Mouse (Mus musculus) layer of hippocampus, postnatal 36 days (tissue): ENCODE measurements around the gene Faap100. TPM values are rescaled to one million over a fixed set of nuclear protein-coding genes. Genes with fewer than 3 reads are reported as not detected.
"Not testable (repeated sequence)": the region's sequence is repeated elsewhere in the genome, so short reads cannot be mapped to it uniquely, and the experiment has no call there.

Experiments used
- DNase-seq, 2 experiments: peaks; one replicate each; pipeline ENCODE4 v3.0.0; 2022
- total RNA-seq, 2 experiments: library from RNA; stranded (reverse); gene quantifications; 2 replicates each; pipeline ENCODE4 v1.2.3; 2021

Gene Faap100
- total RNA-seq, 2 experiments from 2014 or later = 17.3 to 21.6 TPM

GRCm38 (mm10) chr11:120351250-120352092 lies 27.1 kb downstream of the Faap100 start:
- DNase-seq = no peak

DNA sequence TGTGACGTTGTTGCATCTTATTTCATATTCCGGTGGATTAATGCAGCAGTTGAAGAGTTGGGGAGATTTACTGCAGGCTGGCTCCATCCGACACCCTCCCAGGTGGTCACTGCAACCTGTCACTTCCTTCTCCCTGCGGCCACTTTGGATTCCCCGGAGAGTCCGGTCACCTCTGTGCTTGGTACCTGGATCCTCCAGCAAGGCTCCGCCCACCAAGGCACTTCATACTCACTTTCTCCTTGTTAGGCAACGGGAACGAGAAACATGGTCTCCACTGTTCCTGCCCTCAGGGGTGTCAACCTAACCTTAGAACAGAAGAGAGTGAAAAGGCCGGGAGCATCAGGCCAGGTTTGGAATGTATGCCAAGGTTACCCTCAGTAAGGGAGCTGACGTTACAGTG lies 27.9 kb downstream of the Faap100 start:
- DNase-seq = no peak

- DNase-seq = peak; percentile 67 to 72
These were observed 28.4 kb downstream of the Faap100 start for GRCm38 (mm10) chr11:120349986-120350702.

- DNase-seq = peak in 1 of 2 experiments; percentile 44
These were observed 29.1 kb downstream of the Faap100 start for GRCm38 (mm10) chr11:120349371-120349985.

DNA sequence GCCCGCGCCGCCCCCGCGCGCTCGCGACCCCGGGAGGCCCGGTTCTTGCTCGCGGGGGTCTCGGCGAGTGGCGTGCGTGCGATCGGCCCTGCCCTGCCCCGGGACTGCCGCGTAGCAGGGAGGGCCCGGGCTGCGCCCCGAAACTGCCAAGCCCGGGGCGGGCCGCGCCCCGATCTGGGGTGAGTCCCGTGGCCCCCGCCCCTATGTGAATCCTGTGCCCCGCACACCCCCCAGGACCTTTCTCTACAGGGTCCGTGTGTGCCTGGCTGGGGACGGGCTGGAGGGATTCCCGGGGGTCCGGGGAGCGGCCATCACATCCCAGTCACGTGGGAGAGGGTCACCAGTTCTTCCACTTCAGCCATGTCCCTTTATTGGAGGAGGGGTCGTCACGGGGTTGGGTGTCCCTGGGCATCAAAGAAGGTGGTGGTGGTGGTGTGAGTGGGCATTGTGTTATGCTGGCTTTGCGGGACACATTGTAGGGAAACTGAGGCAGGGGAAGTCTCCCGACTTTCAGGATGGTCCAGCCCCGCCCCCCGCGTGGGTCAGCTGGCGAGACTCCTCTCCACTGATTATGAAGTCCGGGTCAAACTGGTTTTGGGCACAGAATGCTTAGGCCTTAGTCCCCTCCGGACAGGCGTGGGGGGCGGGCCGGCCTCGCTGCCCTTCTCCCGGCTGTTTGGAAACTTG lies 29.7 kb downstream of the Faap100 start:
- no peak for DNase-seq

- peak; percentile 79 to 81 for DNase-seq
These were observed 30.5 kb downstream of the Faap100 start, which contains the start of gene Actg1 for GRCm38 (mm10) chr11:120347791-120348683. Gene Actg1 (minus strand): TSS chr11:120348542.

DNA sequence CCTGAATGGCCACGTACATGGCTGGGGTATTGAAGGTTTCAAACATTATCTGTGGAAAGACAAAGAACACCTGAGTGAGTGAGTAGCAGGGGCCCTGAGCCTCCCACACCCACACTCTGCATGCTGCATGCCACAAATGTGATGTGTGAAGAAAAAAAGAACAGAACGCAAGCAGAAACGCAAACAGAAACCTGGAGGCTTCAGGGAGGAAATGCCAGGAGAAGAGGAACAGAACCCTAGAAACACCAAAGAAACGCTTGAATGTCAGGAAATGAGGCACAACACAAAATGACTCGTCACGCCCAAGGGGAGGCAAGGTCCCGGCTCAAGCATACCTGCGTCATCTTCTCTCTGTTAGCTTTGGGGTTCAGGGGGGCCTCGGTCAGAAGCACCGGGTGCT lies 31.3 kb downstream of the Faap100 start:
- DNase-seq = no peak

- not testable (repeated sequence) for DNase-seq
These were observed 32.1 kb downstream of the Faap100 start for GRCm38 (mm10) chr11:120346383-120347034.

DNA sequence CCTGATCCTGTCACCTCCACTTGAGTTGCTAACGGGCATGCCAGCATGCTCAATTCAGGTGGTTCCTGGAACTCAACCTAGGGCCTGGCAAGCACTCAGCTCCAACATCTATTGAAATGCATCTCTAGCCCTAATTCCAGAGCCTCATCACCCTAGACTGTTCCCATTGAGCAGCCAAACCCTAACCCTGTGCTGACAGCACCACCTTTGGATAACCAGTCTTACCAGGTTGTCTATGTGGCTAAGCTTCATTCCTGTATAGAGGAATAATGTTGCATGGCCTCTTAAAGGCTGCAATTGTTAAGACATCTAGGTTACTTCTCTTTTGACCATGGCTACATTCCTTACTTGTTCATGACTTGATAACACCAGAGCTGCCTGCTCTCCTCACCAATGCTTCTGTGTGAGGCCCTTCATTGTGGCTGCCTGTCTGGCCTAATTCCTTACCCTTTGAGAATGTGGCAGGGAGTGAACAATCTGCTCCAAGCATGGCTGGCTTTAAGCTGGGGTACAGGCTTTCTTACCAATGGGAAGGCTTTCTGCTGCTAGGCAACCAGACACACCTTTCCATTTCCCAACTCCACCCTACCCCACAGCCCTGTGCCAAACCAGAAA lies 33.4 kb downstream of the Faap100 start:
- no peak for DNase-seq

- no peak for DNase-seq
These were observed 34.1 kb downstream of the Faap100 start for GRCm38 (mm10) chr11:120344310-120344920.

- DNase-seq = no peak
These were observed 34.9 kb downstream of the Faap100 start for GRCm38 (mm10) chr11:120343519-120344309.

- no peak for DNase-seq
These were observed 35.9 kb downstream of the Faap100 start for GRCm38 (mm10) chr11:120342656-120343160.

DNA sequence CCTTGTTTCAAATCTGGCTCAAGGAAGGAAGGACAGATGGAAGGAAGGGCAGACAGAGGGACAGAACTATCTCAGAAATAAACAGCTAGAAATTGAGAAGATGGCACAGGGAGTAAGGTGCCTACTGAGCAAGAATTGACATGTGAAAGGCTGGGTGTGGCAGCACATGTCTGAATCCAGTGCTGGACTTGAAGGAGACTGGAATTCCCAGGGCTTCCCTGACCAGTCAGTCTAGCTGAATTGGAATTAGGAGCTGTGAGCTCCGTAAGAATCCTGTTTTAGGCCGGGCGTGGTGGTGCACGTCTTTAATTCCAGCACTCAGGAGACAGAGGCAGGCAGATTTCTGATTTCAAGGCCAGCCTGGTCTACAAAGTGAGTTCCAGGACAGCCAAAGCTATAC lies 36.9 kb downstream of the Faap100 start:
- no peak for DNase-seq

DNA sequence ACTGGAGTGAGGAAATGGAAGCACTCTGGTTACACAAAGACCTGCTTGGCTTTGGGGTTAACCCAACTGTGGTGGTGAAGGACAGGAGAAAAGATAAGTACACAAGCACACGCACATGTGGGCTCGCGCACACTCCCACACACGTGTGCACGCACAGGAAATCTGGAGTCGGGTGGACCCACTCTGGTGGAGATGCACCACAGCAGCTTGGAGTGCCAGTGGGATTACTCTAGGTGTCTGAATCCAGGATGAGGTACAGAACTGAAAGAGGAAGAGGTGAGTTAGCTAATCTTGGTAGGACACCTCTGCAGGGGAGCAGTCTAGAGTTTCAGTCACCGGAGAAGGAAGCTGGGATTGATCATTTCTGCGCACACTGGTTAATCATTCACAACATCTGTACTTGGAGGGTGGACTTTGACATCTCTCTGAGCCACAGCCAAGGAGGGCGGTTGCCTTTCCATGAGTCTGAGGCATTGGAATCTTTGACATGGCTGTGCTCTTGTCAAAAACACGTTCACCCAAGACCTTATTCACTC lies 38.5 kb downstream of the Faap100 start:
- DNase-seq = no peak

GRCm38 (mm10) chr11:120338786-120339185 lies 39.8 kb downstream of the Faap100 start:
- no peak for DNase-seq

DNA sequence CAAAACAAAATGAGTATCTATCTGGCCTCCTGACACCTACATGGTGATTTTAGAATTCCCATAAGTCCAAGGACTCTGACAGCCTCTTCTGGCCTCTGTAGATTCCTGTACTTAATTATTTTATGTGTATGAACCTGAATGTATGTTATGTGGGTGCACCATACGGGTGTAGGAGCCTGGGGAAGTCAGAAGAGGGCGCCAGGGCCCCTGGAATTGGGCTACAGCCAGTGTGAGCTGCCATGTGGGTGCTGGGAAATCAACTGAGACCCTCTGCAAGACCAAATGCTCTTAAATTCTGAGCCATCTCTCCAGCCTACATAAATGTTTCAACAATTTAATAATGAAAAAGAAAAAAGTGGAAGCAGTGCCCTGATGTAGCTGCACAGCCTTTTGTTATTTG lies 41.1 kb downstream of the Faap100 start:
- no peak for DNase-seq

GRCm38 (mm10) chr11:120335431-120336021 lies 43.0 kb downstream of the Faap100 start:
- no peak for DNase-seq

GRCm38 (mm10) chr11:120320156-120320555 lies 58.4 kb downstream of the Faap100 start:
- DNase-seq = no peak
